Mouse (Mus musculus) neural tube, embryonic 14.5 days (tissue): Measurements from ENCODE around the gene Olfr790. TPM values are rescaled to one million over a fixed set of nuclear protein-coding genes. Genes with fewer than 3 reads are reported as not detected.

Source experiments
- ATAC-seq: fragments of 200-750 bp; cut with Nextera tagmentation; 2 replicates; pipeline ENCODE4 v1.8.0; 2017; ENCODE audit warnings: low read depth, mild to moderate bottlenecking, moderate TSS enrichment, moderate library complexity
- H3K27ac ChIP-seq: fragments of 300-500 bp; sonication (generic); 2 replicates; pipeline ENCODE4 v1.5.1; 2014; ENCODE audit warnings: low read depth, mild to moderate bottlenecking, control low read depth, low read length, moderate library complexity, mixed read lengths
- H3K27me3 ChIP-seq: fragments of 300-500 bp; sonication (generic); 2 replicates; pipeline ENCODE4 v1.6.1; 2014; ENCODE audit warnings: low read length; ENCODE audit not compliant: control insufficient read depth, insufficient read depth
- H3K36me3 ChIP-seq: fragments of 300-500 bp; sonication (generic); 2 replicates; pipeline ENCODE4 v1.6.1; 2014; ENCODE audit warnings: low read length, mixed read lengths; ENCODE audit not compliant: control insufficient read depth, insufficient read depth
- H3K4me1 ChIP-seq: fragments of 300-500 bp; sonication (generic); 2 replicates; pipeline ENCODE4 v1.6.1; 2014; ENCODE audit warnings: low read length; ENCODE audit not compliant: control insufficient read depth, insufficient read depth
- H3K4me2 ChIP-seq: fragments of 300-500 bp; sonication (generic); 2 replicates; pipeline ENCODE4 v1.6.1; 2014; ENCODE audit warnings: mild to moderate bottlenecking, low read depth, low read length, control low read depth
- H3K4me3 ChIP-seq: fragments of 300-500 bp; sonication (generic); 2 replicates; pipeline ENCODE4 v1.5.1; 2014; ENCODE audit warnings: low read depth, low read length, control low read depth, mixed read lengths
- H3K9ac ChIP-seq: fragments of 300-500 bp; sonication (generic); replicated peaks from 2 replicates; pipeline ENCODE4 v1.6.1; 2014; ENCODE audit warnings: low read depth, mild to moderate bottlenecking, control low read depth, low read length, mixed read lengths
- H3K9me3 ChIP-seq: fragments of 300-500 bp; sonication (generic); 2 replicates; pipeline ENCODE4 v1.6.1; 2016; ENCODE audit warnings: low read length; ENCODE audit not compliant: control insufficient read depth
- WGBS: fragments of 180-500 bp; shearing (Covaris S2); extraction: QIAGEN DNeasy Blood & Tissue Kit; methylation state at CpG from one replicate; pipeline ENCODE4 v1.1.7; 2014; 5-methylcytosine and 5-hydroxymethylcytosine counted together
- polyA plus RNA-seq: library from polyadenylated mRNA; unstranded; fragments of >200 nt; fragmentation: Nextera tagmentation; extraction: Ambion mirVana; gene quantifications from 2 replicates; pipeline ENCODE4 v1.2.1, GENCODE M21; 2014

The Olfr790 gene
- polyA plus RNA-seq, 1 experiment from 2014 or later, result not detected

DNA sequence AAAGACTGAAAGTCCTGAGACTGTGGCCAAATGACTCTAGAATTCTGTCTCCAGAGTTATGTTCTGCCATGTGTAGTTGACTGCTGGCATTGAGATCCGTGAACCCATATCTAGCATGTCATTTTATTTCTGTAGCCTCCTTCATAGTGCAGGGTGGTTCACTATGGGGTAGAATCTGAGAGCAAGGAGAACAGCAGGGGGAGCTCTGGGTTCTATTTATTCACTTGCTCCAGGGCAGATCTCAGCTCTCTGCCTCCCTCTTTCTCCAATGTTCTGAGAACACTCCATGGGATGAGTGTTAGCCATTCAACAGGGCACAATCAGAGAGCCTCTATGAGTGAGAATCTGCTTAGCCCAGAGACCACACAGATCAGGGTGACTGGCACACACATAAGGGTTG is 51.1 kb downstream of the Olfr790 start:
- no peaks in the 10 kb centered on the region for H3K9me3 ChIP-seq
- no peak overlapping the region for H3K27ac ChIP-seq
- H3K4me1 ChIP-seq, result no peaks in the 10 kb centered on the region
- no peak overlapping the region for H3K4me2 ChIP-seq
- ATAC-seq, result no peak
- no peaks in the 10 kb centered on the region for H3K27me3 ChIP-seq
- no peak overlapping the region for H3K9ac ChIP-seq
- 59% methylated on average over 1 of the region's 1 CpGs for WGBS
- no peak overlapping the region for H3K4me3 ChIP-seq
- H3K36me3 ChIP-seq, result no peaks in the 10 kb centered on the region

Other genes with a start within 250 kb of the Olfr790 start
- not detected in 2 replicates for gene Olfr776, start 239.4 kb upstream of the Olfr790 start, polyA plus RNA-seq
- gene Olfr777, start 227.0 kb upstream of the Olfr790 start, polyA plus RNA-seq, result not detected in 2 replicates
- gene Olfr780, start 180.4 kb upstream of the Olfr790 start, polyA plus RNA-seq, result not detected in 2 replicates
- not detected in 2 replicates for gene Olfr781, start 169.6 kb upstream of the Olfr790 start, polyA plus RNA-seq
- gene Olfr782, start 149.6 kb upstream of the Olfr790 start, polyA plus RNA-seq, result not detected in 2 replicates
- 0.11 and 0.22 TPM in 2 replicates for gene Olfr784, start 114.4 kb upstream of the Olfr790 start, polyA plus RNA-seq
- not detected in 2 replicates for gene Olfr785, start 93.1 kb upstream of the Olfr790 start, polyA plus RNA-seq
- 0.15 TPM in 1 of 2 replicates, not detected in the other for gene Olfr786, start 71.2 kb upstream of the Olfr790 start, polyA plus RNA-seq
- 0.12 TPM in 1 of 2 replicates, not detected in the other for gene Olfr787, start 36.6 kb upstream of the Olfr790 start, polyA plus RNA-seq
- 0.07 TPM in 1 of 2 replicates, not detected in the other for gene Olfr788, start 27.5 kb upstream of the Olfr790 start, polyA plus RNA-seq
- not detected in 2 replicates for gene Olfr789, start 13.7 kb upstream of the Olfr790 start, polyA plus RNA-seq
- not detected in 2 replicates for gene Olfr791, start 23.3 kb downstream of the Olfr790 start, polyA plus RNA-seq
- gene Olfr792, start 40.7 kb downstream of the Olfr790 start, polyA plus RNA-seq, result not detected in 2 replicates
- gene Olfr794, start 69.2 kb downstream of the Olfr790 start, polyA plus RNA-seq, result not detected in 2 replicates
- gene Olfr796, start 114.1 kb downstream of the Olfr790 start, polyA plus RNA-seq, result not detected in 2 replicates
- gene Olfr798, start 129.4 kb downstream of the Olfr790 start, polyA plus RNA-seq, result not detected in 2 replicates
- not detected in 2 replicates for gene Olfr799, start 139.0 kb downstream of the Olfr790 start, polyA plus RNA-seq
- gene Olfr800, start 159.2 kb downstream of the Olfr790 start, polyA plus RNA-seq, result not detected in 2 replicates
- gene Olfr801, start 175.4 kb downstream of the Olfr790 start, polyA plus RNA-seq, result not detected in 2 replicates
- 0.07 TPM in 1 of 2 replicates, not detected in the other for gene Olfr802, start 189.7 kb downstream of the Olfr790 start, polyA plus RNA-seq
- gene Olfr803, start 195.8 kb downstream of the Olfr790 start, polyA plus RNA-seq, result not detected in 2 replicates
- gene Olfr804, start 204.7 kb downstream of the Olfr790 start, polyA plus RNA-seq, result not detected in 2 replicates
- gene Olfr805, start 230.9 kb downstream of the Olfr790 start, polyA plus RNA-seq, result not detected in 2 replicates
- not detected in 2 replicates for gene Olfr806, start 243.4 kb downstream of the Olfr790 start, polyA plus RNA-seq